Mouse (Mus musculus): ENCODE results near the gene Ogdhl.
A peak's percentile ranks its signal among the peaks of the same experiment; 100 is the strongest.

- TF ChIP-seq CTCF (IDR thresholded peaks at IDR 0.05; ENCODE audit: extremely low read depth, insufficient read length, insufficient replicate concordance, low read depth, low read length) = peak; percentile 47; the same call in 1 of the 2 replicates
- TF ChIP-seq POLR2A (IDR thresholded peaks at IDR 0.05; ENCODE audit: low read depth, low read length) = no peak
Observed at GRCm38 (mm10) chr14:32309876-32310275, 11.9 kb upstream of the Ogdhl start.

Data from small intestine, adult 2 months (tissue).